Mouse (Mus musculus) neural tube, embryonic 11.5 days (tissue): ENCODE measurements around the gene Zan. TPM values are rescaled to one million over a fixed set of nuclear protein-coding genes. Genes with fewer than 3 reads are reported as not detected.

Experiments
- ATAC-seq: fragments of 200-750 bp; cut with Nextera tagmentation; 2 replicates; pipeline ENCODE4 v1.8.0; 2017; ENCODE audit warnings: moderate number of reproducible peaks, mild to moderate bottlenecking, moderate TSS enrichment, moderate library complexity; ENCODE audit not compliant: insufficient read depth, low FRiP score, low TSS enrichment
- DNase-seq: peaks from one replicate; pipeline ENCODE4 v3.0.0-alpha.2; 2015; ENCODE audit warnings: low spot score
- H3K27ac ChIP-seq: fragments of 300-500 bp; sonication (generic); 2 replicates; pipeline ENCODE4 v1.5.1; 2014; ENCODE audit warnings: low read depth, mild to moderate bottlenecking, low read length
- H3K27me3 ChIP-seq: fragments of 300-500 bp; sonication (generic); 2 replicates; pipeline ENCODE4 v1.6.1; 2014; ENCODE audit warnings: mild to moderate bottlenecking, low read length, mixed read lengths; ENCODE audit not compliant: control insufficient read depth, insufficient read depth
- H3K36me3 ChIP-seq: fragments of 300-500 bp; sonication (generic); 2 replicates; pipeline ENCODE4 v1.6.1; 2014; ENCODE audit warnings: mild to moderate bottlenecking, low read length, moderate library complexity, mixed read lengths; ENCODE audit not compliant: control insufficient read depth, insufficient read depth
- H3K4me1 ChIP-seq: fragments of 300-500 bp; sonication (generic); 2 replicates; pipeline ENCODE4 v1.6.1; 2014; ENCODE audit warnings: low read length, mixed read lengths; ENCODE audit not compliant: control insufficient read depth, insufficient read depth
- H3K4me2 ChIP-seq: fragments of 300-500 bp; sonication (generic); 2 replicates; pipeline ENCODE4 v1.6.1; 2014; ENCODE audit warnings: low read depth, mild to moderate bottlenecking, moderate library complexity
- H3K4me3 ChIP-seq: fragments of 300-500 bp; sonication (generic); 2 replicates; pipeline ENCODE4 v1.5.1; 2014; ENCODE audit warnings: low read depth, low read length
- H3K9ac ChIP-seq: fragments of 300-500 bp; sonication (generic); 2 replicates; pipeline ENCODE4 v1.6.1; 2014; ENCODE audit warnings: mild to moderate bottlenecking, low read length
- H3K9me3 ChIP-seq: fragments of 300-500 bp; sonication (generic); 2 replicates; pipeline ENCODE4 v1.6.1; 2016; ENCODE audit warnings: low read length; ENCODE audit not compliant: control insufficient read depth
- WGBS: fragments of 180-500 bp; shearing (Covaris S2); extraction: QIAGEN DNeasy Blood & Tissue Kit; methylation state at CpG from one replicate; pipeline ENCODE4 v1.1.7; 2014; 5-methylcytosine and 5-hydroxymethylcytosine counted together
- polyA plus RNA-seq: library from polyadenylated mRNA; unstranded; fragments of >200 nt; fragmentation: Nextera tagmentation; extraction: Ambion mirVana; gene quantifications from 2 replicates; pipeline ENCODE4 v1.2.1, GENCODE M21; 2014

The Zan gene
- polyA plus RNA-seq, 1 experiment from 2014 or later, result 0.05 TPM

DNA sequence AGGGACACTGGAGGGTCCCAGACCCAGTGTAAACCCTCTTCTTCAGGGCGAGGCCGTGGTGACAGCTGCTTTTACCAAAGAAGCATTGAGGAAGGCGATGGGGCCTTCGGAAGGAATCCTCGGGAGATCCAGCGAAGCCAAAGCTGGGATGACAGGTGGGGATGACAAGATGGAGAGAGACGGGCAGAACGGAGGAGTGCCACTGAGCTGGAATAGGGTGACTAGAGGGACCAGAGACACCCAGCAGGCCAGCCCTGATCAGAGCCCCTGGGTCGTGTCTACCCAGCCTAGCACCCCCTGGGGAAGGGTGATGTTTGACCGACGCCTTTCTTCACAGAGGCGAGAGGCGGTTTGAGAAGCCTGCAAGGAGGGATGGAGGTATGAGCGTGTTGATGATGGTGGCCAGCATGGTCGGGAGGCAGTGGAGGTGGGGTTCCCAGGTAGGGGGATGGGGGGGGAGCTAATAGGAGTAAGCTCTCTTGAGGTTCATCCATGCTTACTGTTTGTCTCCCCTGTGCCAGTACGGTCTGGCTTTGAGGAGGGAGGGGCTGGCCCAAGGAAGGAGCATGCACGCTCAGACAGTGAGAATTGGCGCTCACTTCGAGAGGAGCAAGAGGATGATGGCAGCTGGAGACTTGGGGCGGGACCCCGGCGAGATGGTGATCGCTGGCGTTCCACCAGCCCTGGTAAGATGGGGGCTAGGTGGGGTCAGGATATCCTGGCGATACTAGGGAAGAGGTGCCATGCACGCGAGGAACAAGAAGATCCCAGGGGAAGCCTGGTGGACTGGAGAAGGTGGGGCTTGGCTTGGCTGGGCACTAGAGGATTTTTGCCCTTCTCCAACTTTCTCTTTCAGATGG lies 43.1 kb upstream of the Zan start:
- 91% methylated on average over 27 of the region's 27 CpGs for WGBS
- Histone ChIP-seq H3K4me3 (no peak overlapping the region), H3K4me1 (no peaks in the 10 kb centered on the region), H3K36me3 (peaks cover 49% of the 10 kb centered on the region), H3K27me3 (no peaks in the 10 kb centered on the region), H3K27ac (no peak overlapping the region), H3K9me3 (no peaks in the 10 kb centered on the region), H3K9ac (no peak overlapping the region), H3K4me2 (no peak overlapping the region)
- ATAC-seq (no peak), DNase-seq (no peak)

DNA sequence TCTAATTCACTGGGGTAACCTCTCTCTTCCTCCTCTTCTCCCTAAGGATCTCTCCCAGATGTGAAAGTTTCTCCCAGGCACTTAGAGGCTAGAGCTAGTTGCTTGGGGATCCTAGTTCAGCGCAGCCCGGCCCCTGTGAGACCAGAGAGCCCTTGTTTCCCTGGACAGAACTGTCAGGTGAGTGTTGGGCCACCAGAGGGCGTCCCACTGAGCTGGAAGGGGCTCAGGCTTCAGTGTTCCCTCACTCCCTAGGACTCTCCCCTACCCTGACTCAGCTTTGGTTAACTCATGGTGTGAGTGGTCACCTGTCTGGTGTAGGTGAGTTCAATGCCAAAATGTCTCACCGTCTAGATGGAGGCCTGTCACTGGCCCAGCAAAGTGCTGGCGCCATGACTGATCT lies 41.6 kb upstream of the Zan start, which contains the start of gene Gigyf1:
Gene Gigyf1 (plus strand): TSS at position 113 of the 400 bp plus-strand sequence.
- H3K36me3 ChIP-seq, result peaks cover 41% of the 10 kb centered on the region
- no peak within 1 kb of the TSS for H3K4me2 ChIP-seq
- no peak within 1 kb of the TSS for H3K4me3 ChIP-seq
- ATAC-seq, result no peak
- peak; percentile 41 for DNase-seq
- 79% methylated on average over 5 of the region's 5 CpGs for WGBS
- H3K27ac ChIP-seq, result no peak within 1 kb of the TSS
- no peaks in the 10 kb centered on the region for H3K27me3 ChIP-seq
- no peaks in the 10 kb centered on the region for H3K4me1 ChIP-seq
- no peaks in the 10 kb centered on the region for H3K9me3 ChIP-seq
- H3K9ac ChIP-seq, result no peak within 1 kb of the TSS

DNA sequence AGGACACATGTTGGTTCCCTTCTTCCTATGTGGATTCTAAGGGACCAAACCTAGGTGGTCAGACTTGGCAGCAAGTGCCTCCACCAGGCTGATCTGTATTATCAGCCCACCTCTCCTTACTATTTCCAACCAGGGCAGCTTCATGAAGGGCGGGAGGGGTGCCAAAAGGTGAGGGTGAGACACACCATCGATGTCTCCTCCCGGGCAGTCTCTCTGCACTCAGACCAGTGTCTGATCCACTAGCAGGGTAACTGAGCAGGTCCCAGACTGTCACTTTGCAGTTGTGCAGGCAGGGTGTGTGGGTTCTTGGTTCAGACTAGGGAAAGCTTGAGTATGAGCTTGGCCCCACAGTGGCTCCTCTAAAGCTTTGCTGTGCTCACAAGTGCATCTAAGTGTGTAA lies 37.9 kb upstream of the Zan start:
- Histone ChIP-seq H3K4me3 (no peak overlapping the region), H3K36me3 (peaks cover 10% of the 10 kb centered on the region), H3K4me1 (peaks cover 13% of the 10 kb centered on the region), H3K4me2 (no peak overlapping the region), H3K27me3 (no peaks in the 10 kb centered on the region), H3K27ac (no peak overlapping the region), H3K9me3 (no peaks in the 10 kb centered on the region), H3K9ac (no peak overlapping the region)
- DNase-seq (no peak), ATAC-seq (no peak)
- 93% methylated on average over 3 of the region's 3 CpGs for WGBS

DNA sequence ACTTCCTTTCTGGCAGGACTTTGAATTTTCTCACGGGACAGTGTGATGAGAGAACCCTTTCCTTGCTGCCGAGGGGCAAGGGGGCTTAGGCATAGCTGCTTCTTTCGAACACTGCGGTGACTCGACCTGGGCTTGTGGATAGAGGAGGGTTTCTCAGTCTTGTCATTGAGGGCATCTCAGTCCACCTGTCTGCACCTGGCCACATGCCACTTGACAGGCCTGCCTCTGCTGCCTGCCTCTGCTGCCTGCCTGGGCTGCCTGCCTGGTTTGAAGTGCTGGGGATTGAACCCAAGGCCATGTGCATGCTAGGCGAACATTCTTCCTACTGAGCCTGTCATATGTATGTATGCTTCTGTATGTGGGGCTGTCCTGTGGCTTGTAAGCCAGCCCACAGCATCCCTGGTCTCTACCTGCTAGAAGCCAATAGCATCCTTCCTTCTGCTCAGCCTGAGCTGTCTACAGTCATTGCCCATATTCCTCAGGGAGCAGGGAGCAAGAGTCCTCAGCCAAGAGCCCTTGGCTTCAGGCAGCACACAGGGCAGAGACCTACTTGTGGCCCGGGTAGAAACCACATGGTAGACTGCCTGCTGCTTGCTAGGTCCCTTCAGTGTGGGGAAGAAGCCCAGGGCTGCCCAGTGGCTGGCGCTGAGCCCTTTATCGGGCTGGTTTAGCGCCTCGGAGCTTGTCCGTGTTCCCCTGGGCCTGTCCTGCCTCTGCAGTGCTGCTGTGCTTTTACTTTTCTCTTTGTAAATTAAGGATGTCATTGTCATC lies 37.3 kb upstream of the Zan start:
- Histone ChIP-seq H3K4me3 (no peak overlapping the region), H3K4me2 (no peak overlapping the region), H3K27ac (no peak overlapping the region), H3K4me1 (peaks cover 13% of the 10 kb centered on the region), H3K27me3 (no peaks in the 10 kb centered on the region), H3K9ac (no peak overlapping the region), H3K9me3 (no peaks in the 10 kb centered on the region), H3K36me3 (peaks cover 8% of the 10 kb centered on the region; the same call in 1 of the 2 replicates)
- 89% methylated on average over 12 of the region's 12 CpGs for WGBS
- ATAC-seq, result no peak
- no peak for DNase-seq

DNA sequence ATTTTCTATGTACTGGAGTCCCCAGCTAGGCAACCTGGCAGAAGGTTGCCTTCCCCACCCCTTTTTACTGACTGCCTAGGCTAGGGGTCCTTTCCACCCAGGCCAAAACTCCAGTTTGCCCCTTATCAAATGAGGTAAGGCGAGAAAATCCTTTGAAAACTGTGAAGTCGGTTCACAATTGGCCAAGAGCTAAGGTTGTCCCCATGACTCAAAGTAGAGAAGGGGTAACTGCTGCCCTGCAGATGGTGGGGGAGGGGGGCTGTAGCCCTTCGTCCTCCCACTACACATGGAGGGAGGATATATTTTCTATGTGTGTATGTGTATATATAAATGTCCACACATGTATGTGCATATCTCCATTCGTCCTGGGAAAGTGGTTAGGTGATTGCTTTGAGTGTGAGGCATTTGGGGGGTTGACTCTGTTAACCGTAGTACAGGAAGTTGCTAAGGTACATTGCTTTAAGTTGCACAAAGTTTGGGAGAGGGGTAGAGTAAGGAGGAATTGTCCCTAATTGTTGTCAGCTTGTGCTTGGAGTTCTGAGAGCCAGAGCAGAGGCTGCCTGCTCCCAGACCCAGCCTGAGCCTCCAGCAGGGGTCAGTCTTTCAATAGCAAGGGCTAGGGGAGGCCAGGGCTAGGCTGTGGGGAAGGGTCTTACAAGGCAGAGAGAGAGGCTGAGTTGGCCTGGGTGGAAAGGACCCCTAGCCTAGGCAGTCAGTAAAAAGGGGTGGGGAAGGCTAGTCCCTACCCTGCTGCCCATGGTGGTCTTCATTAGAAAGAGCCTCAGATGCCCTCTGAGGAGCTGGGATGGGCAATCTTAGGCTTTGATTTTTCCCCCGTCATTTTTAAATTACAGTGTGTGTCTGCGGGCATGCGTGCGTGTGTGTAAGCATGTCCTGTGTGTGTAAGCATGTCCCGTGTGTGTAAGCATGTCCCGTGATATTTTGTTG lies 36.3 kb upstream of the Zan start:
- Histone ChIP-seq H3K4me3 (no peak overlapping the region), H3K27ac (no peak overlapping the region), H3K9me3 (no peaks in the 10 kb centered on the region), H3K9ac (0 out of 2 replicates have a peak overlapping the region, but pooled peaks have one; percentile 5), H3K27me3 (no peaks in the 10 kb centered on the region), H3K4me2 (no peak overlapping the region), H3K4me1 (peaks cover 13% of the 10 kb centered on the region), H3K36me3 (peaks cover 2% of the 10 kb centered on the region; the same call in 1 of the 2 replicates)
- ATAC-seq (0 out of 2 replicates have a peak, but pooled peaks have one; percentile 32), DNase-seq (peak; percentile 66)
- 77% methylated on average over 11 of the region's 11 CpGs for WGBS

DNA sequence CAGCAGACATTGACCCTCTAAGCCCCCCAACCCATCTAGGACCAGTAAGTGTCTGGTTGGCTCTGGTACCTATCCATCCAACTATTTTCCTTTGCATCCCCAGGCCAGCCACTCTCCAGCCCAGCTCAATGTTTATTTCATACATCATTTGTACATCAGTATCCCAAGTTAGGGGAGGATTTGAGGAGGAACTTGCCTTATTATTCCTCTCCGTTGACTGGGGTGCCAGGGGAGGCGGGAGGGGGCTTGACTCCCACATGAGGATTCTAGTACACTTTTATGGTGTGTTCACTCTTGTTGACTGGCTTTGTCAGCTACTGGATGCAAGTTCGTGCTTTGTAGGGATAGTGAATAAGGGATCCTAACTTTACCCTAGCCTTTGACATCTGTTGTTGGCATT lies 34.8 kb upstream of the Zan start:
- DNase-seq (no peak), ATAC-seq (no peak)
- Histone ChIP-seq H3K4me2 (peak overlapping the region; percentile 77), H3K36me3 (no peaks in the 10 kb centered on the region), H3K27me3 (no peaks in the 10 kb centered on the region), H3K27ac (no peak overlapping the region), H3K4me1 (peaks cover 13% of the 10 kb centered on the region), H3K9ac (peak overlapping the region; percentile 39; the same call in 1 of the 2 replicates), H3K9me3 (no peaks in the 10 kb centered on the region), H3K4me3 (peak overlapping the region; percentile 100)
- 68% methylated on average over 3 of the region's 3 CpGs for WGBS

DNA sequence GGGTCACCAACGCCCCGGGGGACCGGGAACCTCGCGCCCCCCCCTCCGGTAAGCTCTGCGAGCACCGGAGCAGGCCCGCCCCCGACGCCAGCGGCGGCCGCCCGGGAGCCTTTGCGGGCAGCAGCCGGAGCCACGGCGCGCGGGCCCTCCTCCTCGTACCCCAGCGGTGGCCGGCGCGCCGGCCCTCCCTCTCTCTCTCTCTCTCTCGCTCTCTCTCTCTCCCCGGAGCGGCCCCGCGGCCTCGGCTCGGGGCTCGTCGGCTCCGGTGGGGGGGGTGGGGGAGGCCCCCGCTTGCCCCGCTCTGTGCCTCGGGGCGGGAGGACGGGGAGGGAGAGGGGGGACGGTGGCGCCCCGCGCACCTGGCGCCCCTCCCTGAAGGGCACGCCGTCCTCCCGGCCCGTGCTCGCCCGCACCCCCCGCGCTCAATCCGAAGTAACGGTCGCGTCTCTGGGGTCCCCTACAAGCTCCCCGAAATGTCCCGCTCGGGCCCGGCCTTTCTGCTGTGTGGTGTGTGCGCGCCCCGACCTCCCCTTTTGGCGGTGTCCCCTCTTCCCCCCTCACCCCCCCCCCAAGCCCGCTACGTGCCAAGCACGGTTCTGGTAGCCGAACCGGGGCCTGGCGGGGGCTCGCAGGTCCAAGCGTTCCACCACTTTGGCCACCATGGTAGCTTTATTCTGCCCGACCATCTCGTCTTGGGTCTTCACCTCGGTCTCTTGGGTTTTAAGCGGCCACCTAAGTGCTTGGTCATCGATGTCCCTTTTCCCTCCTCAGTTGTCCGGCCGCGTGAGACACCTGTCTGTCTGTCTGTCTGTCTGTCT lies 33.9 kb upstream of the Zan start:
- Histone ChIP-seq H3K4me1 (peaks cover 13% of the 10 kb centered on the region), H3K27me3 (no peaks in the 10 kb centered on the region), H3K4me2 (peak overlapping the region; percentile 77), H3K9ac (peak overlapping the region; percentile 99), H3K36me3 (no peaks in the 10 kb centered on the region), H3K4me3 (peak overlapping the region; percentile 100), H3K9me3 (no peaks in the 10 kb centered on the region), H3K27ac (peak overlapping the region; percentile 80)
- DNase-seq (peak; percentile 50), ATAC-seq (peak; percentile 51)
- under 1% methylated on average over 38 of the region's 83 CpGs for whole genome bisulfite sequencing
